8 mouse cellular contexts compared by ENCODE assay signal in the genomic region with DNA sequence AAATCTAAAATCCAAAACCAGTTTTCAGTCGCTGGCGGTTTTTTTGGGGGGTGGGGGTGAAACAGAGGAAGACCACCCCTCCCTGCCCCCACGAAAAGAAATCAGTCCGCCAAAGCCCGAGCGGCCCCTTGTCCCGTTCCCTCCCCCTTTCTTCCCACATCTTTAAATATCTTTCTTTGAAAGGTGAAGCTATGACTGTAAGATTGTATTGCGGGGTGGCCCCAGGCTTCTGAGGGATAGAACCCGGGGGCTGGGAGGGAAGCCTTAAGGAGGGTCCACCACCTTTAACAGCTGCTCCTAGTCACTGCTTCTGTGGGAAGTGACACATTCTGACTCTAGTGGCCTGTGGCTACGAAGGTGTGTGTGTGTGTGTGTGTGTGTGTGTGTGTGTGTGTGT. TPM values are rescaled to one million over a fixed set of nuclear protein-coding genes. Genes with fewer than 3 reads are reported as not detected.
A peak's percentile ranks its signal among the peaks of the same experiment; 100 is the strongest.
DNase-seq lines count a peak whose midpoint lies in the region; ATAC-seq lines count a peak whose summit lies in the region.

No protein-coding gene starts in this region.

- H3K36me3 ChIP-seq in heart, embryonic 14.5 days (ENCODE audit: control insufficient read depth, insufficient read depth, low read length): no peaks in the 10 kb centered on the region
- H3K36me3 ChIP-seq in embryonic facial prominence, embryonic 11.5 days (replicated peaks; ENCODE audit: control insufficient read depth, insufficient read depth, low read depth, low read length): no peaks in the 10 kb centered on the region
- H3K36me3 ChIP-seq in hindbrain, embryonic 12.5 days: no peaks in the 10 kb centered on the region
- H3K36me3 ChIP-seq in midbrain, embryonic 15.5 days (replicated peaks): no peaks in the 10 kb centered on the region

- 28% methylated on average over 10 of the region's 10 CpGs for WGBS in heart, embryonic 14.5 days
- 10% methylated on average over 10 of the region's 10 CpGs for WGBS in embryonic facial prominence, embryonic 11.5 days
- 12% methylated on average over 10 of the region's 10 CpGs for WGBS in hindbrain, embryonic 12.5 days
- WGBS in midbrain, embryonic 15.5 days: 14% methylated on average over 10 of the region's 10 CpGs

- H3K9ac ChIP-seq in heart, embryonic 14.5 days (ENCODE audit: low read length): peak overlapping the region; percentile 31; the same call in 1 of the 2 replicates
- peak overlapping the region; percentile 30; the same call in 1 of the 2 replicates for H3K9ac ChIP-seq in embryonic facial prominence, embryonic 11.5 days (replicated peaks; ENCODE audit: low read length)
- peak overlapping the region; percentile 41; the same call in 1 of the 2 replicates for H3K9ac ChIP-seq in hindbrain, embryonic 12.5 days
- H3K9ac ChIP-seq in midbrain, embryonic 15.5 days: no peak overlapping the region

- no peaks in the 10 kb centered on the region for H3K27me3 ChIP-seq in heart, embryonic 14.5 days (ENCODE audit: control insufficient read depth, insufficient read depth, low read length)
- H3K27me3 ChIP-seq in embryonic facial prominence, embryonic 11.5 days (ENCODE audit: control insufficient read depth, insufficient read depth, low read length): no peaks in the 10 kb centered on the region
- peaks cover 8% of the 10 kb centered on the region for H3K27me3 ChIP-seq in hindbrain, embryonic 12.5 days
- H3K27me3 ChIP-seq in midbrain, embryonic 15.5 days (replicated peaks): no peaks in the 10 kb centered on the region

- DNase-seq in heart, postnatal 25 days (ENCODE audit: low spot score): no peak
- peak; percentile 69 for DNase-seq in embryonic facial prominence, embryonic 11.5 days (ENCODE audit: low spot score)
- no peak for DNase-seq in adipocyte (ENCODE audit: low spot score)
- no peak for DNase-seq in adrenal gland, postnatal 25 days
- no peak for DNase-seq in adrenal gland, postnatal 10 days

- H3K4me2 ChIP-seq in heart, embryonic 14.5 days (ENCODE audit: low read length): peak overlapping the region; percentile 47
- peak overlapping the region; percentile 24 for H3K4me2 ChIP-seq in embryonic facial prominence, embryonic 11.5 days (ENCODE audit: low read depth, low read length)
- peak overlapping the region; percentile 32 for H3K4me2 ChIP-seq in hindbrain, embryonic 12.5 days (replicated peaks)
- H3K4me2 ChIP-seq in midbrain, embryonic 15.5 days: peak overlapping the region; percentile 38

- intact Hi-C loops in heart, postnatal 25 days (cut with DNase I): loop anchor here (1.0 to 10.0 kb wide), 10 partner anchors 49 to 639 kb away; no protein-coding TSS in a partner anchor

- H3K4me3 ChIP-seq in heart, embryonic 14.5 days (ENCODE audit: control insufficient read depth in 1 of 2, insufficient read depth in 1 of 2, low read depth in 1 of 2, low read length in 2 of 2): no peak overlapping the region
- H3K4me3 ChIP-seq in embryonic facial prominence, embryonic 11.5 days (ENCODE audit: low read depth, low read length): no peak overlapping the region
- no peak overlapping the region for H3K4me3 ChIP-seq in hindbrain, embryonic 12.5 days
- H3K4me3 ChIP-seq in midbrain, embryonic 15.5 days: no peak overlapping the region

- no peak for ATAC-seq in heart, embryonic 14.5 days (ENCODE audit: insufficient number of reproducible peaks, insufficient read depth, low FRiP score, low read depth)
- ATAC-seq in embryonic facial prominence, embryonic 11.5 days (replicated peaks; ENCODE audit: insufficient number of reproducible peaks, low FRiP score, low TSS enrichment, low read depth): peak; percentile 56
- ATAC-seq in hindbrain, embryonic 12.5 days (ENCODE audit: low FRiP score): no peak
- no peak for ATAC-seq in midbrain, embryonic 15.5 days (replicated peaks)

- no peak overlapping the region for H3K27ac ChIP-seq in heart, embryonic 14.5 days (replicated peaks in 1 of 2; ENCODE audit: control insufficient read depth in 1 of 2, insufficient read depth in 1 of 2, low read depth in 2 of 2, low read length in 2 of 2)
- H3K27ac ChIP-seq in embryonic facial prominence, embryonic 11.5 days (replicated peaks; ENCODE audit: low read depth, low read length): peak overlapping the region; percentile 52
- H3K27ac ChIP-seq in hindbrain, embryonic 12.5 days: peak overlapping the region; percentile 48
- H3K27ac ChIP-seq in midbrain, embryonic 15.5 days: peak overlapping the region; percentile 68

- peaks cover 18% of the 10 kb centered on the region for H3K9me3 ChIP-seq in heart, embryonic 14.5 days (ENCODE audit: control insufficient read depth, low read length)
- no peaks in the 10 kb centered on the region; the same call in 1 of the 2 replicates for H3K9me3 ChIP-seq in embryonic facial prominence, embryonic 11.5 days (replicated peaks; ENCODE audit: control insufficient read depth, low read length)
- peaks cover 15% of the 10 kb centered on the region for H3K9me3 ChIP-seq in hindbrain, embryonic 12.5 days (replicated peaks)
- H3K9me3 ChIP-seq in midbrain, embryonic 15.5 days: 0 out of 2 replicates have a peak, but pooled peaks cover 4% of the 10 kb centered on the region

- H3K4me1 ChIP-seq in heart, embryonic 14.5 days (ENCODE audit: control insufficient read depth in 2 of 2, insufficient read depth in 2 of 2, low read length in 2 of 2): peaks cover 15 to 17% of the 10 kb centered on the region in 2 experiments
- peaks cover 6% of the 10 kb centered on the region; the same call in 1 of the 2 replicates for H3K4me1 ChIP-seq in embryonic facial prominence, embryonic 11.5 days (ENCODE audit: control insufficient read depth, insufficient read depth, low read length)
- peaks cover 28% of the 10 kb centered on the region for H3K4me1 ChIP-seq in hindbrain, embryonic 12.5 days
- peaks cover 28% of the 10 kb centered on the region for H3K4me1 ChIP-seq in midbrain, embryonic 15.5 days

RNA-seq across cellular contexts. Expression of a gene that starts 32.3 kb away (rescaled TPM):
- polyA plus RNA-seq in heart, embryonic 14.5 days (2014; fragmentation: Nextera tagmentation; extraction: Ambion mirVana): 514 and 578 TPM in 2 replicates
- 100 to 1,000 TPM; 281 to 288 TPM for total RNA-seq in heart, postnatal 25 days (2021)
- 1,013 and 1,065 TPM in 2 replicates for polyA plus RNA-seq in embryonic facial prominence, embryonic 11.5 days (2014; fragmentation: Nextera tagmentation; extraction: Ambion mirVana)
- 564 and 574 TPM in 2 replicates for polyA plus RNA-seq in hindbrain, embryonic 12.5 days (2016; fragmentation: Nextera tagmentation; extraction: Ambion mirVana)
- 370 and 375 TPM in 2 replicates for polyA plus RNA-seq in midbrain, embryonic 15.5 days (2015; fragmentation: Nextera tagmentation; extraction: Ambion mirVana)
- 492 and 528 TPM in 2 replicates for total RNA-seq in adrenal gland, postnatal 25 days (2021)
- 100 to 1,000 TPM; 514 to 533 TPM for total RNA-seq in adrenal gland, postnatal 10 days (2021)

Comparison
In these comparisons a context has a peak if more than half of its experiments do, and no peak if none do; other contexts are left out.
1. H3K27ac ChIP-seq: peak in embryonic facial prominence, embryonic 11.5 days (single experiment), hindbrain, embryonic 12.5 days (single experiment) and midbrain, embryonic 15.5 days (single experiment); none in heart, embryonic 14.5 days (0 of 2).
2. Peak in every context shown above with its lines, with median percentiles within 50 percentile points of each other: H3K4me2 ChIP-seq.